Mouse (Mus musculus) stomach, postnatal 0 days (tissue): ENCODE results near the gene Mark3. TPM values are rescaled to one million over a fixed set of nuclear protein-coding genes. Genes with fewer than 3 reads are reported as not detected.

ENCODE experiments used
- ATAC-seq: fragments of 200-750 bp; cut with Nextera tagmentation; 2 replicates; pipeline ENCODE4 v1.8.0; 2017; ENCODE audit not compliant: low FRiP score, low TSS enrichment
- DNase-seq: peaks from one replicate; pipeline ENCODE4 v3.0.0-alpha.2; 2016; ENCODE audit warnings: low spot score
- H3K27ac ChIP-seq: fragments of 300-500 bp; sonication (generic); replicated peaks from 2 replicates; pipeline ENCODE4 v1.5.1; 2014; ENCODE audit warnings: mild to moderate bottlenecking, control low read depth
- H3K27me3 ChIP-seq: fragments of 300-500 bp; sonication (generic); 2 replicates; pipeline ENCODE4 v1.6.1; 2014; ENCODE audit warnings: low read length; ENCODE audit not compliant: control insufficient read depth, insufficient read depth
- H3K36me3 ChIP-seq: fragments of 300-500 bp; sonication (generic); 2 replicates; pipeline ENCODE4 v1.6.1; 2014; ENCODE audit warnings: low read length, mixed read lengths; ENCODE audit not compliant: control insufficient read depth, insufficient read depth
- H3K4me1 ChIP-seq: fragments of 300-500 bp; sonication (generic); replicated peaks from 2 replicates; pipeline ENCODE4 v1.6.1; 2014; ENCODE audit warnings: antibody characterized with exemption; ENCODE audit not compliant: control insufficient read depth, insufficient read depth
- H3K4me2 ChIP-seq: fragments of 300-500 bp; sonication (generic); replicated peaks from 2 replicates; pipeline ENCODE4 v1.6.1; 2014; ENCODE audit warnings: low read depth, mild to moderate bottlenecking, control low read depth, moderate library complexity
- H3K4me3 ChIP-seq: fragments of 300-500 bp; sonication (generic); 2 replicates; pipeline ENCODE4 v1.5.1; 2014; ENCODE audit warnings: low read depth, low read length, control low read depth
- H3K9ac ChIP-seq: fragments of 300-500 bp; sonication (generic); 2 replicates; pipeline ENCODE4 v1.6.1; 2014; ENCODE audit warnings: mild to moderate bottlenecking, low read length, control low read depth, mixed read lengths
- H3K9me3 ChIP-seq: fragments of 300-500 bp; sonication (generic); 2 replicates; pipeline ENCODE4 v1.6.1; 2016; ENCODE audit warnings: low read length; ENCODE audit not compliant: control insufficient read depth
- CTCF ChIP-seq: IDR thresholded peaks from 2 replicates; pipeline ENCODE4 v1.5.1; 2016; ENCODE audit warnings: antibody characterized with exemption, low read depth, mild to moderate bottlenecking, moderate library complexity
- EP300 ChIP-seq: optimal IDR thresholded peaks from 2 replicates; pipeline ENCODE3; 2016; ENCODE audit warnings: antibody characterized with exemption
- WGBS: fragments of 180-500 bp; shearing (Covaris S2); extraction: QIAGEN DNeasy Blood & Tissue Kit; methylation state at CpG from one replicate; pipeline ENCODE4 v1.1.7; 2014; 5-methylcytosine and 5-hydroxymethylcytosine counted together
- polyA plus RNA-seq: library from polyadenylated mRNA; unstranded; fragments of >200 nt; fragmentation: Nextera tagmentation; extraction: Ambion mirVana; gene quantifications from 2 replicates; pipeline ENCODE4 v1.2.1, GENCODE M21; 2015

The Mark3 gene
- polyA plus RNA-seq, 1 experiment from 2014 or later: 15.6 TPM

DNA sequence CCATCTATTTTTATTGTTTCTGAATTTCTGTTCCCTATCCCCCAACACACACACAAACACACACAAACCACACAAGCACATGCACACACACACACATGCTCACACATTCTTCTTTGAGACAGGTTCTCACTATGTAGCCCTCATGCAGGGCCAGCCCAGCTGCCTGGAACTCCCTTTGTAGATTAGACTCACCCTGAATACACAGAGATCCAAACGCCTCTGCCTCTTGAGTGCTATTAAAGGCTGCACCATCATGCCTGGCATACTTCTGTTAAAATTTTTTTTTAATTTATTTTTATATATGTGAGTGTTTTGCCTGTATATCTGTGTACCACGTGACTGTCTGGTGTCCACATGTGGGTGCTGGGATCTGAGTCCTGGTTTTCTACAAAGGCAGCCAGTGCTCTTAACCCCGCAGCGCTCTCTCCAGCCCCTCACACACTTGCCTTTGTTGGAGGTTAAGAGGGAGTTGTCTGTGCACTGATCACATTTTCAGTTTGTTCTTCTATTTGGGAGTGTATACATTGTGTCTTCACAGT lies 12.0 kb upstream of the Mark3 start:
- Histone ChIP-seq H3K27ac (no peak overlapping the region), H3K4me1 (no peaks in the 10 kb centered on the region), H3K27me3 (no peaks in the 10 kb centered on the region), H3K4me3 (no peak overlapping the region), H3K4me2 (no peak overlapping the region), H3K36me3 (no peaks in the 10 kb centered on the region), H3K9me3 (no peaks in the 10 kb centered on the region), H3K9ac (no peak overlapping the region)
- no peak for TF ChIP-seq EP300
- no peak for TF ChIP-seq CTCF
- ATAC-seq (no peak; the same call in 1 of the 2 replicates), DNase-seq (no peak)
- 36% methylated on average over 4 of the region's 4 CpGs for WGBS

DNA sequence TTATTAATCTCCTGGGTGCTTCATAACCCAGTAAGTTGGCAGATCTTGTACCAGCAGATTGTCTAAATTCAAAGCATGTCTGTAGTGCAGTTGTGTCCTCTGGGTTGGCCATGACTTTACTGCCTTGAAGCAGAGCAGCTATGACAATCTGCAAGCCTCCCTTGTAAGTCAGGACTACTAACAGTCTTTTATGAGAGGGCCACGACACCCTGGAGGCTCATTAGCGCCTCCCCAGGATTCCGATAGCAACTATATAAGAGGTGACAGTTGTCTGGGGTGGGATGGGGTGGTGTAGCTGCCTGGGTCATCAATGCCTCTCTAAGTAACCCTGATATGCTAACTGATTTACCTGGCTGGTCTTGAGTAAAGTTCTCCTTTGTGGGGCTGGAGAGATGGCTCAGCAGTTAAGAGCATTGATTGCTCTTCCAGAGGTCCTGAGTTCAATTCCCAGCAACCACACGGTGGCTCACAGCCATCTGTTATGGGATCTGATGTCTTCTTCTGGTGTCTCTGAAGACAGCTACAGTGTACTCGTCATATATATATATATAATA lies 11.2 kb upstream of the Mark3 start:
- Histone ChIP-seq H3K4me3 (no peak overlapping the region), H3K27me3 (no peaks in the 10 kb centered on the region), H3K9me3 (no peaks in the 10 kb centered on the region), H3K9ac (no peak overlapping the region), H3K27ac (no peak overlapping the region), H3K36me3 (no peaks in the 10 kb centered on the region), H3K4me2 (no peak overlapping the region), H3K4me1 (no peaks in the 10 kb centered on the region)
- TF ChIP-seq EP300: no peak
- peak; percentile 39; the same call in 1 of the 2 replicates for TF ChIP-seq CTCF
- 49% methylated on average over 5 of the region's 5 CpGs for WGBS
- ATAC-seq (no peak), DNase-seq (no peak)

DNA sequence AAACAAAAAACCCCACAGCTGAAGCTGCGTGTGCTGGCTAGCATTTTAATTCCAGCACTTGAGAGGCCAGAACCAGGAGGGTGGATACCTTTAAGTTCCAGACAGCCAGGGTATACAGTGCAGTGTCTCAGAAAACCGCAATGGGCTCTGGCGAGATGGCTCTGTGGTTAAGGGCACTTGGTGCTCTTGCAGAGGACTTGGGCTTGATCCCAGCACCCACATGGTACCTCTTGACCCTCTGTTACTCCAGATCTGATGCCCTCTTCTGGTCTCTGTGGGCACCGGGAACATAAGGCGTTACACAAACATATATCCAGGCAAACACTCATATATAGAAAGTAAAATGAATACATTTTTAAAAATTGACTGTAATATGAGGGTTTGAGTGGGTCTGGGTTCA lies 9.0 kb upstream of the Mark3 start:
- no peak overlapping the region for H3K4me2 ChIP-seq
- WGBS: 74% methylated on average over 5 of the region's 5 CpGs
- H3K36me3 ChIP-seq: no peaks in the 10 kb centered on the region
- no peak for TF ChIP-seq EP300
- TF ChIP-seq CTCF: no peak
- no peak for ATAC-seq
- no peaks in the 10 kb centered on the region for H3K9me3 ChIP-seq
- H3K4me1 ChIP-seq: no peaks in the 10 kb centered on the region
- no peak overlapping the region for H3K9ac ChIP-seq
- no peak for DNase-seq
- H3K27me3 ChIP-seq: no peaks in the 10 kb centered on the region
- H3K4me3 ChIP-seq: no peak overlapping the region
- H3K27ac ChIP-seq: no peak overlapping the region

DNA sequence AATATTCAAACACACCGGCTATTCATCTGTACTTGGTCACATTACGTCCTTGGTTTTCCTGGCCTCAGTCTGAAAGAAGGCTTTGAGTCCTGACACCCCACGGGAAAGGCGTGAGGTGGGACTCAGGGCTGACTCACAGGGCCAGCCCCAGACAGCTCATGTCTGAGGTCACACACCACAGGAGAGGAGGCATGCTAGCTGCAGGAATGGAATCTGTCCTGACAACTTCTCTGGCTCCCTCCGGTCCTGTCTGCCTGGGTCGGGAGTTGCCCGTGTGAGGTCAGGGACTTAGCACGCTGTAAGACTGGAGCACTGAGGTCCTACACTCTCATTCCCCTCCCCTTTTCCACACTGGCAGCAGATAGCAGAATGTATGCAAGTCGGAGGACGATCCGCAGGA lies 5.5 kb upstream of the Mark3 start:
- 50% methylated on average over 11 of the region's 11 CpGs for WGBS
- no peak for TF ChIP-seq CTCF
- Histone ChIP-seq H3K4me1 (no peaks in the 10 kb centered on the region; the same call in 1 of the 2 replicates), H3K4me2 (no peak overlapping the region), H3K36me3 (no peaks in the 10 kb centered on the region), H3K9me3 (no peaks in the 10 kb centered on the region), H3K27ac (no peak overlapping the region), H3K9ac (no peak overlapping the region), H3K4me3 (no peak overlapping the region), H3K27me3 (no peaks in the 10 kb centered on the region)
- ATAC-seq: peak; percentile 67; the same call in 1 of the 2 replicates
- DNase-seq: no peak

DNA sequence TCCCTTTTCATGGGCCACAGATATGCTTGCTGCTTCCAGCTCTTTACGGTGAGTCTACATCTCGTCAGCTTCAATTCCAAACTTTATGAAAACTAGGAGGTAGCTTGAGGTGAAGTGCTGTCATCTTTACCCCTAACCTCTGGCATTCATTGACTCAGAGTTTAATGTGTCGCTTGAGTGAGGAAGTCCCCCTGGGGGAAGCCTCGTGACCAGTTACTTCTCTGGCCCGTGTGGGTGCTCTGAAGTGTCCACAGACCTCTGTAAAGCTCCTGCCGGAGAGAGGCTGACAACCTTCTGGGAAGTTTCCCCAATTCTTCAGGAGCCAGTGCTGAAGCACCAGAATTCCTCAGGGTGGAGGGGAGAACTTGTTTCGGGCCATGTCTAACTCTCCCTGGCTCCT lies 1.9 kb upstream of the Mark3 start:
- 72% methylated on average over 7 of the region's 7 CpGs for WGBS
- ATAC-seq: no peak
- no peak overlapping the region for H3K27ac ChIP-seq
- no peak for DNase-seq
- TF ChIP-seq EP300 (no peak), CTCF (no peak)
- H3K4me1 ChIP-seq: no peaks in the 10 kb centered on the region; the same call in 1 of the 2 replicates
- H3K9me3 ChIP-seq: no peaks in the 10 kb centered on the region
- no peaks in the 10 kb centered on the region for H3K36me3 ChIP-seq
- no peak overlapping the region for H3K4me3 ChIP-seq
- no peak overlapping the region for H3K9ac ChIP-seq
- H3K27me3 ChIP-seq: no peaks in the 10 kb centered on the region
- no peak overlapping the region for H3K4me2 ChIP-seq

GRCm38 (mm10) chr12:111573315-111573714 lies 1.0 kb upstream of the Mark3 start:
- no peaks in the 10 kb centered on the region for H3K9me3 ChIP-seq
- no peaks in the 10 kb centered on the region for H3K36me3 ChIP-seq
- no peaks in the 10 kb centered on the region for H3K27me3 ChIP-seq
- H3K4me2 ChIP-seq: peak overlapping the region; percentile 89
- ATAC-seq (no peak), DNase-seq (no peak)
- WGBS: 39% methylated on average over 6 of the region's 6 CpGs
- H3K27ac ChIP-seq: no peak overlapping the region
- no peak for TF ChIP-seq CTCF
- no peak for TF ChIP-seq EP300
- H3K4me3 ChIP-seq: peak overlapping the region; percentile 100; the same call in 1 of the 2 replicates
- H3K4me1 ChIP-seq: no peaks in the 10 kb centered on the region; the same call in 1 of the 2 replicates
- no peak overlapping the region for H3K9ac ChIP-seq
